Mouse (Mus musculus) intestine, postnatal 0 days (tissue): ENCODE results near the gene Mpp6. TPM values are rescaled to one million over a fixed set of nuclear protein-coding genes. Genes with fewer than 3 reads are reported as not detected.

ENCODE experiments used
- ATAC-seq: fragments of 200-750 bp; cut with Nextera tagmentation; 2 replicates; pipeline ENCODE4 v1.8.0; 2017; ENCODE audit warnings: mild to moderate bottlenecking, moderate TSS enrichment, moderate library complexity
- H3K27ac ChIP-seq: fragments of 300-500 bp; sonication (generic); 2 replicates; pipeline ENCODE4 v1.5.1; 2014; ENCODE audit warnings: mild to moderate bottlenecking, low read depth, low read length, moderate library complexity
- H3K27me3 ChIP-seq: fragments of 300-500 bp; sonication (generic); replicated peaks from 2 replicates; pipeline ENCODE4 v1.6.1; 2014; ENCODE audit warnings: low read length, mixed read lengths; ENCODE audit not compliant: control insufficient read depth, insufficient read depth
- H3K36me3 ChIP-seq: fragments of 300-500 bp; sonication (generic); 2 replicates; pipeline ENCODE4 v1.6.1; 2014; ENCODE audit warnings: mild to moderate bottlenecking, moderate library complexity; ENCODE audit not compliant: control insufficient read depth, insufficient read depth
- H3K4me1 ChIP-seq: fragments of 300-500 bp; sonication (generic); replicated peaks from 2 replicates; pipeline ENCODE4 v1.6.1; 2014; ENCODE audit warnings: antibody characterized with exemption, low read length, mixed read lengths; ENCODE audit not compliant: control insufficient read depth, insufficient read depth
- H3K4me2 ChIP-seq: fragments of 300-500 bp; sonication (generic); replicated peaks from 2 replicates; pipeline ENCODE4 v1.6.1; 2014; ENCODE audit warnings: low read depth, mild to moderate bottlenecking, moderate library complexity
- H3K4me3 ChIP-seq: fragments of 300-500 bp; sonication (generic); 2 replicates; pipeline ENCODE4 v1.5.1; 2014; ENCODE audit warnings: low read depth, low read length
- H3K9ac ChIP-seq: fragments of 300-500 bp; sonication (generic); 2 replicates; pipeline ENCODE4 v1.6.1; 2014; ENCODE audit warnings: mild to moderate bottlenecking, low read depth, low read length
- H3K9me3 ChIP-seq: fragments of 300-500 bp; sonication (generic); 2 replicates; pipeline ENCODE4 v1.6.1; 2016; ENCODE audit warnings: mixed run types; ENCODE audit not compliant: control insufficient read depth
- CTCF ChIP-seq: sonication (generic); IDR thresholded peaks from 2 replicates; pipeline ENCODE4 v1.5.1; 2016; ENCODE audit warnings: low read depth, mild to moderate bottlenecking, control low read depth, antibody characterized with exemption, moderate library complexity
- WGBS: fragments of 180-500 bp; shearing (Covaris S2); extraction: QIAGEN DNeasy Blood & Tissue Kit; methylation state at CpG from one replicate; pipeline ENCODE4 v1.1.7; 2014; 5-methylcytosine and 5-hydroxymethylcytosine counted together
- polyA plus RNA-seq: library from polyadenylated mRNA; unstranded; fragments of >200 nt; fragmentation: Nextera tagmentation; extraction: Ambion mirVana; gene quantifications from 2 replicates; pipeline ENCODE4 v1.2.1, GENCODE M21; 2015

The Mpp6 gene
- polyA plus RNA-seq, 1 experiment from 2014 or later, result 32.1 TPM

GRCm38 (mm10) chr6:50189376-50189775 lies 79.3 kb downstream of the Mpp6 start:
- Histone ChIP-seq H3K9ac (no peak overlapping the region), H3K27me3 (no peaks in the 10 kb centered on the region)
- ATAC-seq, result no peak

GRCm38 (mm10) chr6:50191605-50192004 lies 81.6 kb downstream of the Mpp6 start:
- Histone ChIP-seq H3K36me3 (peaks cover 6% of the 10 kb centered on the region; the same call in 1 of the 2 replicates), H3K4me1 (no peaks in the 10 kb centered on the region), H3K9me3 (no peaks in the 10 kb centered on the region), H3K27me3 (no peaks in the 10 kb centered on the region), H3K27ac (no peak overlapping the region), H3K9ac (no peak overlapping the region), H3K4me3 (no peak overlapping the region), H3K4me2 (no peak overlapping the region)
- ATAC-seq, result no peak
- no peak for TF ChIP-seq CTCF
- WGBS, result 89% methylated on average over 3 of the region's 3 CpGs

More at GRCm38 (mm10) chr6:50189376-50189775, 79.3 kb downstream of the Mpp6 start:
- H3K36me3 ChIP-seq, result 0 out of 2 replicates have a peak, but pooled peaks cover 3% of the 10 kb centered on the region
- no peak overlapping the region for H3K27ac ChIP-seq
- TF ChIP-seq CTCF, result no peak
- H3K4me3 ChIP-seq, result no peak overlapping the region
- H3K4me1 ChIP-seq, result no peaks in the 10 kb centered on the region
- H3K4me2 ChIP-seq, result no peak overlapping the region
- no peaks in the 10 kb centered on the region for H3K9me3 ChIP-seq

GRCm38 (mm10) chr6:50192169-50192568 lies 82.1 kb downstream of the Mpp6 start:
- no peak for ATAC-seq
- Histone ChIP-seq H3K9me3 (no peaks in the 10 kb centered on the region), H3K9ac (no peak overlapping the region), H3K27me3 (no peaks in the 10 kb centered on the region), H3K36me3 (peaks cover 6% of the 10 kb centered on the region; the same call in 1 of the 2 replicates), H3K27ac (no peak overlapping the region), H3K4me2 (no peak overlapping the region), H3K4me3 (no peak overlapping the region), H3K4me1 (no peaks in the 10 kb centered on the region)
- 79% methylated on average over 1 of the region's 1 CpGs for WGBS
- TF ChIP-seq CTCF, result no peak

- H3K9me3 ChIP-seq, result no peaks in the 10 kb centered on the region
- no peak for ATAC-seq
- no peaks in the 10 kb centered on the region for H3K4me1 ChIP-seq
- no peak overlapping the region for H3K4me3 ChIP-seq
- H3K4me2 ChIP-seq, result no peak overlapping the region
- peaks cover 6% of the 10 kb centered on the region; the same call in 1 of the 2 replicates for H3K36me3 ChIP-seq
- no peak overlapping the region for H3K9ac ChIP-seq
- no peak overlapping the region for H3K27ac ChIP-seq
- WGBS, result 82% methylated on average over 3 of the region's 3 CpGs
- no peaks in the 10 kb centered on the region for H3K27me3 ChIP-seq
- TF ChIP-seq CTCF, result no peak
Observed at GRCm38 (mm10) chr6:50192822-50193221, 82.8 kb downstream of the Mpp6 start.

- Histone ChIP-seq H3K9ac (no peak overlapping the region), H3K27me3 (no peaks in the 10 kb centered on the region), H3K4me2 (no peak overlapping the region), H3K36me3 (peaks cover 6% of the 10 kb centered on the region; the same call in 1 of the 2 replicates), H3K27ac (no peak overlapping the region), H3K9me3 (no peaks in the 10 kb centered on the region), H3K4me3 (no peak overlapping the region), H3K4me1 (no peaks in the 10 kb centered on the region)
- no peak for TF ChIP-seq CTCF
- ATAC-seq, result no peak
- 59% methylated on average over 5 of the region's 5 CpGs for WGBS
Observed at GRCm38 (mm10) chr6:50193851-50194250, 83.8 kb downstream of the Mpp6 start.

- Histone ChIP-seq H3K4me2 (no peak overlapping the region), H3K9me3 (no peaks in the 10 kb centered on the region), H3K4me1 (no peaks in the 10 kb centered on the region), H3K9ac (no peak overlapping the region), H3K27ac (no peak overlapping the region), H3K36me3 (no peaks in the 10 kb centered on the region), H3K27me3 (no peaks in the 10 kb centered on the region), H3K4me3 (no peak overlapping the region)
- no peak for ATAC-seq
- no peak for TF ChIP-seq CTCF
- 91% methylated on average over 4 of the region's 4 CpGs for WGBS
Observed at GRCm38 (mm10) chr6:50204356-50204755, 94.3 kb downstream of the Mpp6 start.

GRCm38 (mm10) chr6:50205093-50205492 lies 95.1 kb downstream of the Mpp6 start:
- Histone ChIP-seq H3K9me3 (no peaks in the 10 kb centered on the region), H3K4me2 (no peak overlapping the region), H3K27ac (no peak overlapping the region), H3K27me3 (no peaks in the 10 kb centered on the region), H3K9ac (no peak overlapping the region), H3K4me3 (no peak overlapping the region), H3K4me1 (no peaks in the 10 kb centered on the region), H3K36me3 (no peaks in the 10 kb centered on the region)
- no peak for ATAC-seq
- WGBS, result 89% methylated on average over 4 of the region's 4 CpGs
- no peak for TF ChIP-seq CTCF
